Mouse (Mus musculus) lung, postnatal 36 days (tissue): ENCODE measurements around the gene Fosl1.

ENCODE experiments used
- DNase-seq: peaks from one replicate; pipeline ENCODE4 v3.0.0; 2022; ENCODE audit warnings: mixed read lengths

Fosl1 gene

GRCm38 (mm10) chr19:5424782-5425741 is 22.3 kb upstream of the Fosl1 start, which contains the start of the genes Drap1 and AI837181:
Gene Drap1, minus strand, starts transcription at chr19:5424979.
Gene AI837181, plus strand, starts transcription at chr19:5425144.
- DNase-seq: peak; percentile 95

- DNase-seq: no peak
These were observed 21.3 kb upstream of the Fosl1 start for GRCm38 (mm10) chr19:5425906-5426565.

DNA sequence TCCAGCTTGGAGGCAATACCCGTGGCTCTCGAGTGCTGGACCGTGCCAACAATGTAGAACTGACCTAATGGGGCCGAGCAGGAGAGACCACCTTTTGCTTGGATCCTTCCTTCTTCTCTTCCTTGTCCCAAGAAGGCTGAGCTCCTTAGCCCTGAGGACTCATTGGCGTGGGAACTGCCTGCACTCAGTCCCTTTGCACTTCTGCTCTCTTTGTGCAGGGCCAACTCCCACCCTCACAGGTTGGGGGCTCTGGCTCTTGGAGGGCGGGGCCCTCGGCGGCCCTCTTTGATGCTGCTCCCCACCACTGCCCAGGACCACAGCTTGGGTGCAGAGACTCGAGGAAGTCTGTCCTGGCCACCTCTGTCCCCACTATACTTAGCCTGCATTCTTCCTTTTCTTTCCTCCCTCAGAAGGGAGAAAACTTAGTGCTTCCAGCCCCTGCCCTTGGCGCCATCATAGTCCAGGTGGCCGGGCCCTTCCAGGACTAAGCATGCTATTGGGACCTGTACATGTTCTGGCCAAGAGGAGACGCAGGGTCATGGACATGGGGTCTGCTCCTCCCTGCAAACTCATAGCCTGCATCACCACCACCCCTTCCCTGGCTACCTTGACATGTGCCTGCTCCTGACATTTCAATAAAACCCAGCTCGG is 20.6 kb upstream of the Fosl1 start:
- DNase-seq: no peak

- DNase-seq: peak; percentile 79
These were observed 19.3 kb upstream of the Fosl1 start for GRCm38 (mm10) chr19:5428083-5428482.

DNA sequence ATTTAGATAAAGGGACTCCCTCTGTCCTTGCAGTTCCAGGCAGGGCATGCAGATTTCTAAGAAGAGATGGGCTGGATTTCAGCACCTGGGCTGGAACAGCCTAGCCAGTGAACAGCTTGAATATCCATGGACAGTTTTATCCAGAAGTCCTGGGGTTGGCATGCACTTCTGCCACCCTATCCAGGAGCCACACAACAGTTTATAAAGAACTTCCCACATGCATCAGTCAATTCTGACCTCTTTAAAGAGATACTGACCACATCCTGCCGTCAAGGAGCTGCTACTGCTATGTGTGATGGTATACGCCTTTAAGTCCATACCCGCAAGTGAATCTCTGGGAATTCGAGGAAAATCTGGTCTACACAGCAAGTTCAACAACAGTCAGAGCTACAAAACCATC is 18.1 kb upstream of the Fosl1 start:
- DNase-seq: no peak

DNA sequence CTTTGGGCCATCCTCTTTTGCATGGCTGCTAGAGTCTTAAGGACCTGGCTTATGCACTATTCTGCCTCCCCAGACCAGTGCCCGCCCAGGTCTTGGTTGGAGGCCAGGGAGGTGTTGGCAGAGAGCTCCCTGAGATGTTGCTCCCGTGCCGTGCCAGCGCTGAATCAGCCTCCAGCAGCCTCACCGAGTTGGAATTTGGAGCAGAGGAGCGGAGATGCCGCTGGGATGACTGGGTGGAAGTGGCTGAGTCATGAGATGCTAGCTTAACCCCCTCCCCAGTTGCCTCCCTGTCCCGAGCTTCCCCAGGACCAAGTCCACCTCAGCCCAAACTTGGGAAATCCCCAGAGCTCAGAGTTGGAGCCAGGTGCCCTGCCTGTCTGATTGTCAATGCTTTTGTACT is 17.5 kb upstream of the Fosl1 start:
- DNase-seq: no peak

DNA sequence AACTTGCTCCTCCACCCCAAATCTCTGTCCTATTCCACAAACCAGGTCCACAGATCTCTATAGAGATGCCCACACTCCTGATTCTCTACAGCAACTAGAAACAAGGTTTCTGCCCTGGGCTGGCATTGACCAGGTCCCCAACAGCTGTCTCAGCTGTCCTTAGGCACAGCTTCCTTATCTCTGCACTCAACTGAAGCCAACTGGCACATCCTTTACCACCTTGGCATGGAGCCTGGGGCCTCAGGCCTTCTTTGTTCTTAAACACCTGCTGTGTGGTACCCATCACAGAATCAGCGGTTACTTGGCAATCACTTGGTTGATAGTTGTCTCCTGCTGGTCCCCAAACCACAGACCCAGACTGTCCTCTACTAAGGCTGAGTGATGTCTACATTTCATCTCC is 16.9 kb upstream of the Fosl1 start:
- no peak for DNase-seq

DNA sequence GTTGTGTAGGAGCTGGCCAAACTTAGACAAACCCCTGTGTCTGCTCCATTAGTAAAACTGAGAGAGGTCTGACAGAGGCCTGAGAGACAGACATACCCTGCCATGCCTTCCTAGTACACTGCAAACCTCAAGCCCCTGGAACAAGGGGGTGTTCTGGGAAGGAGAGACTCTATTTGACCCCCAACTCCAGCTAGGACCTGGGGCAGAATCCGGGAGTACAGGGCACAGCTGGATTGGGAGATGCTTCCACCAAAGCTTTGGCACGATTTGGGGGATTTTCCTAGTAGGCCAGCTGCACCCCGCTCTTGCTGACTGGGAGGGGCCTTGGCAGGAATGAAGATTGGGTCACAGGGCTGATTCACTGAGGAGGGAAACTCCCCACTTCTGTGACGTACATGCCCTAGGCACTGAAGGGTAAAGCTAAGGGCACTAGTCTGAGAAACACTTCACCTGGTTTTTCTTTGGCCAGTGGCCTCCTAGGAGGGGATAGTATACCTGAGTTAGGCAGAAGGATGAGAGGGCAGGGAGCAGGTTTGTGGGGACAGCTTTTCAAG is 15.4 kb upstream of the Fosl1 start:
- DNase-seq: peak; percentile 72

DNA sequence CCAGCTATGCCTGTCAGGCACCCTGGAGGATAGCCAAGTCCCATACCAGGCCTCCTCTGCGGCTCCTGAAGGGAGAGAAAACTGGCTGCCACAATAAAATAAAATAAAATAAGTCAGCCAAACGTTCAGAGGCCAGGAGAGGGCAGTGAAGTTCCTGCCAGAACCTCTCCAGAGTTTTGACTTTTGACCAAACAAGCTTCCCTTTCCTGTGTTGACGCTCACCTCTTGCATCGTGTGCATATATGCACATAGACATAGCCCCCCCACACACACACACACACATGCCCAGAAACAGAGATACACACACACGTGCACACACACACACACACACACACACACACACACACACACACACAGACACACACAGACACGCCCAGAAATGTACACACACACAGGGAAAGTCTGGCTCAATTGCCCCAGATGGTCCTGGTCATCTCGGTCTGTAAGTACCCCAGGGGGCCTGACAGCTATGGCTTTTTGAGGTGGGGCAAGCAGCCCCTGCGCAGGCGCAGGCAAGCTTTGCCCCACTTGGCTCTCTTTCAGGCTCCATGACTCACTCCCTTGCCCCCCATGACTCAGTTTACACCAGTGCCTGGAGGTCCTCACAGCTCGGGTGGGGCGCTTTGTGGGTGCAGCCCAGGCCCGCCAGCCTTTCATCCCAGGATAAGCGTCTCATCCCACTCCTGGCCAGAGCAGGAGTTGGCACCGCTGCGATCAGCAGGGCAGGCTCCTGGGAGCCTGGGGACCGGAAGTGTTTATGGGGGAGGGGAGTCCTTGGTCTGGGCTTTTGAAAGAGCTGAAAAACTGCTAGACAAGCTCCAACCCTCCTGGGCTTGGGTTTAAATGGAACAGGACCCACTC is 14.1 kb upstream of the Fosl1 start:
- peak; percentile 82 for DNase-seq

- DNase-seq: no peak
These were observed 13.4 kb upstream of the Fosl1 start for GRCm38 (mm10) chr19:5433951-5434350.

- DNase-seq: peak; percentile 39
These were observed 2.9 kb upstream of the Fosl1 start for GRCm38 (mm10) chr19:5444371-5444908.

GRCm38 (mm10) chr19:5444954-5445353 is 2.4 kb upstream of the Fosl1 start:
- DNase-seq: no peak

DNA sequence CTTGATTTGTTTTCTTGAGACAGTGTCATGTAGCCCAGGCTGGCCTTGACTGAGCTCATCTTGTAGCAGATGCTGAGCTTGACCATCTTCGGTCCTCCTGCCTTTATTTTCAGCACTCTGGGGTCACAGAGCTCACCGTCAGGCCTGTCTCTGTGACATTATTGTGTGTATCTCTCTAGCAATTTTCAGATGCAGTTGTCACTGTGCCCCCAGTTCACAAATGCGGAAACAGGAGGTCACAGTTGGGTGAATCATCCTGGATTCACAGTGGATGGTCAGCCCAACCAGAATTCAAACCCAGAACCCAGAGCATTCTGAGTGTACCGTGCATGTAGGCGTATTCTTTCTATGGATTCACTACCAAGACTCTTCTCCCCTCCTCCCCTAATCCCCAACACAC is 1.6 kb upstream of the Fosl1 start:
- DNase-seq: no peak

DNA sequence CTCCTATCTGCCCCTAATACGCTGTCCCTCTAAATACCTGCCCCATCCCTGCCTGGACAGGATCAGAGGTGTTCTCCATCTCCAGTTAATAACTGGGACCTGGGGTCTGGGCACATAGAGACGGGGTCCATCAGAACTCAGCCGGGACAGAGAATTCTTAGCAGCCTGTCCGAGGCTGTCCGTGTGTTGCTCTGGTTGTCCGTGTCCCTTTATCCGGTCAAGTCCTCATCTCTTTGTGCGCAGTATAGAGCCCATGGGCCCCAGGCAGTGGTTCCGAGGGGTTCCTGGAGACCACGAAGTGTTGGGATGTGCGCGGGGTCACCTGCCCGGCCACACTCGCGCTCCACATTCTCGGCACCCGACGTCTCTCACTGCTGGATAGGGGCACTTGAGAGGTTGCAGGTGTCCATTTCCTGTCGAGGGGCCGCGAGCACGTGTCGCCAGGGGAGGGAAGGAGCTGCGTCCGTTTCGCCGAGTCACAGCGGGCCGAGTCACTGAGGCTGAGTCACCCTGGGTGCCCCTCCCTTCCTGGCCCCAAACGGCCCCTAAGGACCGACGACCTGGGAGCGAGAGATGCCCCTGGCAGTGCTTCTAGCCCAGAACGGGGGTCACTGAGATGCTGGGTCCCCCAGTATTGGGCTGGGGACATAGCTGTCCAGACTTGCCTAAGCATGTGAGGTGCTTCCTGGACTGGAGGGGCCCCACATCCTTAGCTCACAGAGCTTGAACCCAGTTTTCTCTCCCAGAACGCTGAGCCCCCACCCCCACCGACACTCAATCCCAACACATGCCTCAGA is 1.2 kb downstream of the Fosl1 start:
- no peak for DNase-seq

GRCm38 (mm10) chr19:5449673-5450072 is 2.3 kb downstream of the Fosl1 start:
- no peak for DNase-seq

- DNase-seq: no peak
These were observed 4.4 kb downstream of the Fosl1 start for GRCm38 (mm10) chr19:5451766-5452165.

- DNase-seq: no peak
These were observed 7.7 kb downstream of the Fosl1 start for GRCm38 (mm10) chr19:5455037-5455436.

DNA sequence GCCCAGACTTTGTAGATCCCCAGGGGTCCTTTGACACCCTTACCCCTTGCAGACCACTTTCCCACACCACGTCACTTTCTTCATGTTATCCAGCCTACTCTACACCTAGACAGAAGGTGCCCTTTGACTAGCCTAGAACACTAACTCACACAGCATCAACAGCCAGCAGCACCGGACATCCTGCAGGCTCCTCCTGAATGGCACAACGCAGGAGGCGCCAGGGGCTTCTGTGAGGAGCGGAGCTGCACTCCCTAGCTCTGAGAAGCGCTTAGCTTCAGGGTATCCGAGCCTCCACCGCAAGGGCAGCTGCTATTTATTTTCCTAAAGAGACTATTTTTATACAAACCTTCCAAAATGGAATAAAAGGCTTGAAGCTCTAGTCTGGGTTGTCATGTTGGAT is 8.2 kb downstream of the Fosl1 start:
- DNase-seq: no peak

GRCm38 (mm10) chr19:5456241-5456921 is 9.0 kb downstream of the Fosl1 start:
- peak; percentile 65 for DNase-seq
